Mouse (Mus musculus) bone marrow macrophage, adult 2 months (primary cell): ENCODE results near the gene Pradc1.

ENCODE experiments used
- CTCF ChIP-seq: IDR thresholded peaks from 2 replicates; pipeline ENCODE4 v1.5.1; 2012; ENCODE audit warnings: low read depth, mild to moderate bottlenecking, low read length, moderate library complexity
- POLR2A ChIP-seq: IDR thresholded peaks from 2 replicates; pipeline ENCODE4 v1.6.1; 2012; ENCODE audit warnings: mild to moderate bottlenecking, low read depth, low read length, borderline replicate concordance

DNA sequence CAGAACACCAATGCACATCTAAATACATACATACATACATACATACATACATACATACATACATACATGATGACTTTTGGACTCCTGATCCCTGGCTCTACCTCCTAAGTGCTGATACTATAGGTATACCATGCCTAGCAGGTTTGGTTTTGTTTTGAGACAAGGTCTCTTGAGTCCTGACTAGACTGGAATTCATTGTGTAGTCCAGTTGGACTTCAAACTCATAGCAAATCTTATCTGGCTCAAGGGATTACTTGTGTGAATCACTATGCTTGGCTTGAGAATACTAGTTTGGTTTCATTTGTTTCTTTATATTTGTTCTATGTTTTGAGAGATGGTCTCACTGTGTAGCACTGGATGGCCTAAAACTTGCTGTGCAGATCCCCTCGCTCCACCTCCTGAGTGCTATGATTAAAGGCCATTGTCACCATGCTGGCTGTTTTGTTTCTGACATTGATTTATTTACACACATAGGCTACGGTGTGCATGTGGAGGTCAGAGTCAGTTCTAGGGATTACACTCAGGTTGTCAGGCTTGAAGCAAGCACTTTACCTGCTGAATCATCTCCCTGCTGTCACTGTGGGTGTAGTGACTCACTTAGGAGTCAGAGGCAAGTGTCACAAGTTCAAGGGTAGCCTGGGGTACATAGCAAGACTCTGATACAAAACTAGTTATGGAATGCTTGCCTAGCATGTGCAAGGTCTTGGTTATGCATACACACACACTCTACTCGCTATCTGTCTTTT lies 8.1 kb downstream of the Pradc1 start:
- no peak for TF ChIP-seq POLR2A
- no peak for TF ChIP-seq CTCF
